Mouse (Mus musculus) embryonic fibroblast, embryonic 13.5 days (primary cell): ENCODE data around the gene Gm10518.

Experiments
- CTCF ChIP-seq: IDR thresholded peaks from 2 replicates; pipeline ENCODE4 v1.5.1; 2011; ENCODE audit warnings: mild to moderate bottlenecking, control low read depth, low read length, moderate library complexity, borderline replicate concordance; ENCODE audit not compliant: insufficient read depth
- POLR2A ChIP-seq: IDR thresholded peaks from 2 replicates; pipeline ENCODE4 v1.6.1; 2011; ENCODE audit warnings: low read depth, mild to moderate bottlenecking, control low read depth, low read length, moderate library complexity

DNA sequence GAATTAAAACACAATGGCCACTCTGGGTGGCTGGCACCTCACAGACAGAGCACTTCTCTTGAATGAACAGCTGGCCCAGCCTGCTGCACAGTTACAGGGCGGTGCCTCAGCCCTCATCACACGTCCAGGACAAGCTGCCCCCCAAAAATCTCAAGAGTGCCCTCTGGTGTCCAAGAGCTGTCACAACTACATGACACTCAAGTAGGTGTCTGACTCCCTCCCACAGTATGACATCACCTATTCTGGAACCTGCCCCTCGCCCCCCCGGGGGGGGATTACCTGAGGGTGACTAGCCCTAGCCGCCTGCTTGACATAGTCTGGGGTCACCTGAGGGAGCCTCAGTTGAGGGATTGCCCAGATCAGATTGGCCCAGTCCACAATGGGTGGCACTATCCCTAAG, 41.7 kb downstream of the Gm10518 start:
- TF ChIP-seq CTCF (peak; percentile 49; the same call in 1 of the 2 replicates), POLR2A (no peak)
